Mouse (Mus musculus): ENCODE measurements at regions not wholly inside any gene's neighbourhood (a gene's known extent, or its start where the extent isn't known, plus 50 kb on each side); places are given as distances from the start of the nearest gene placed in this dataset.

- DNase-seq: peak; percentile 77 to 90
These were observed 119.0 kb upstream of the Nabp1 start for GRCm38 (mm10) chr1:51596935-51597820.

DNA sequence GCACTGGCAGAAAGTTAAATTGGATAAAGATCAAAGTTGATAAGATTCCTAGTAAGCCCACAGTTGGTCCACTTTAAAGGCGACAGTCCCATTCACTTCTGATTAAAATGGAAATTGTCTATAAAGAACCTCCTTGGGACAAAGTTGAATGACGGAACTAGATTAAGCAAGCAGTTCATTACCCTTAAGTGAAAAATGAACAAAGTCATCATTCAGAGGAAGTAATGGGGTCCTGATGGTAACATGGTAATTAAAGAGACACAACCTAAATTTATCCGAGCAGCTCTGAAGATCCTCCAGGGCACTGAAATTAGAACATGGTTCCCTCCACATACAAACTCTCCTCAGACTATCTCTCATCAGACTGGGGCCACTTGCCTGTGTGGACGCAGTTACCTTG, 116.4 kb upstream of the Nabp1 start:
- DNase-seq: no peak

DNA sequence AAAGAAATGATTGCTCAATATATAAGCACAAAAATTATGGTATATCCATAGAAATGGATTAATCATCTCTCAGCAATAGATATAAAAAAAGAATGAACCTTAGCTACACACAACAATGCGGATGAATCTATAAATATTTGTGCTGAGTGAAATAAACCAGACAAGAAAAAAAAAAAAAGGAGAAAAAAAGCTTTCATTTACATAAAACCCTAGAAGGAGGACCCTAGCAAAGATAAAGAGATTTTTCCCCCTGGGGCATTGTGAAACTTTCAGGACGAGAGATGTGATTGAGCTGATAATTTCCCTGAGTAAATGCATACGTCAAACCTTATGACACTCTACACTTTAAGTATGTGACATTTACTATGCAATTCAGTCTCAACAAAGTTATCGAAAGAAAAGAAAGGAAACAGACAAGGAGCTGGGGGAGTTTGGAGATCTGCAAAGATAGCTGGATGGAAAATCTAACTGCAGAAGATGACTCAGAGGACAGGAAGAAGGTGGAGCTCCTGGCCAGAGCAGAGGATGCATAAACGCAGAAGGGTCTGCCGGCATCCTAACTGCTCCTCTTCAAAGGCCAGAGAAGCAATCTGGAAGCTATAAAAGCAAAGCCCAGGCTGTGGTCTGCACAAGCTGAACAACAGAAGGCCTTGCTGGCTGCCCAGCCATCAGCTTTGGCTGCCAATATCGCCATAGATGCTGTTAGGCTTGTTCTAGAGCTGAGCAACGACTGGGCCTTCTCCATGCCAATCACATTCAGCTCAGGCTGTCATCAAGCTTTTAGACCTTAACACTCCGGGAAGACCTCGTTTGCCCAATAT, 115.6 kb upstream of the Nabp1 start:
- DNase-seq: no peak

- no peak for DNase-seq
These were observed 113.7 kb upstream of the Nabp1 start for GRCm38 (mm10) chr1:51591886-51592285.

DNA sequence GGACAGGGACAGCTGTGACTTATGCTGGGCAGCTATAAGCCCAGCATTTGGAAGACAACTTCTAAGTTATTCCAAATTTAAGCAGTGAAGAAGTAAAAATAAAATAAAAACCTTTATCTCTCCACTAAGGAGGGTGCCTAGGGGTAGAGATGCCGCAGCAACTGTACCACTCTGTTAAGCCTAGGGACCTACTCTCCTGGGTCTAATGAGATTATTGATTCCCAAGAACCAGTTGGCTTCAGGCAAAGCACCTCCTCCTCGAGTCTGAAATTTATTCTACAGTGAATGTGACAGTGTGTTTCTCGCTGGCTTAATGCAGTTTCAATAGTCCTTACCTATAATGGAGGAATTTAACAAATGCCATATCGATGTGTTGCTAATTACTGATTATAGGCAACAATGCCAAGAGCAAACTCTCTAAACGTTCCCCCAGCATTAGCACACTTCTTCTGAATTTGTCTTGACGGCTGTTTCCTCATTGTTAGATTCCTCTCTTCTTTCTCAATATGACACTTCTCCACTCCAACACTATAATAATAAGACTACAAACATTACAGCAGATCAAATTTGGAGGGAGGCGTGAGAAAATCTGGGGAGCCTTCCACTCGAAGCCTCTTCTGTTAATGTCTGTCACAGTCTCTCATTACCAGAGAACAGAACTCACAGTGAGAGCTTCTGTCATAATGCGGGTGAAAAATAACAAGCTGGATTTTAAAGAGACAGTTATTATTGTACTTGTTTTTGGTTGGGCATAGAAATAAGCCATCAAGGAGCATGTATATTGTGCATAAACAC, 112.6 kb upstream of the Nabp1 start:
- no peak for DNase-seq

DNA sequence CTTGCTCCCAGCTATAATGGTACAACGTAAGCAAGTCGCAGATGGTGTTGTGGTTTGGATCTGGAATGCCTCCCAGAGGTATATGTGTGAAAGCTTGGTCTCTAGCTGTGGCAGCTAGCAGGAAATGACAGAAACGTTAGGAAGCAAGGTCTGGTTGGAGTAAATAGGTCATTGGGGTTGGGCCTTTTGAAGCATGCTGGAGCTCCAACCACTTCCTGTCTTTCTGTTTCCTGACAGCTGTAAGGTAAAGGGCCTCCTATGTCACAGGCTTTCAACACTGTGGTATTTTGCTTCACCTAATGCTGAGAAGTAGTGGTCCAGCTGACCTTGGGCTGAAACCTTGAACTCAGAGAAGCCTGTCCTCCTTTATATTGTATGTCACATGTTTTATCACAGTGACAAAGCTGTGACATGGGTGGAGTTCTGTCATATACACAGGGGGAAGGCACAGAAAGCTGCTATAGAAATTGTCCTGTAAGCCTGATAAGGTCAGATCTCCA, 106.8 kb upstream of the Nabp1 start:
- DNase-seq: peak in 1 of 2 experiments; percentile 19

- DNase-seq: no peak
These were observed 105.6 kb upstream of the Nabp1 start for GRCm38 (mm10) chr1:51583871-51584270.

- DNase-seq: no peak
These were observed 101.8 kb upstream of the Nabp1 start for GRCm38 (mm10) chr1:51580074-51580473.

DNA sequence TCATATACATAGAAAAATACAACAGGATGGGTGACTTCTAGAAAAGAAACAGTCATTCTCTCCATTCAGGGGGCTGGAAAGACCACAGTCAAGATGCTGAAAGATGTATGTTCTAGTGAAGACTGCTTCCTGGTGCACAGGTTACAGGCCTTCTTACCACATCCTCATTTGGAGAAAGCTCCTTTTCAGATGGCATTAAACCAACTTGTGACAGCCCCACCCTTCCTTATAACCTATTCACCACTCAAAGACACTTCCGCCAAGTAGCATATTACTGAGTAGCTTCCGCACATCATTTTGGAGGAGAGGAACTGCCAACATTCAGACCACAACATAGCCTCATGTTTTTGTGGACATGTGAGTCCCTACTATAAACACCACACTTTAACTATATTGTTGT, 99.5 kb upstream of the Nabp1 start:
- DNase-seq: no peak

- DNase-seq: no peak
These were observed 94.3 kb upstream of the Nabp1 start for GRCm38 (mm10) chr1:51572314-51573078.

DNA sequence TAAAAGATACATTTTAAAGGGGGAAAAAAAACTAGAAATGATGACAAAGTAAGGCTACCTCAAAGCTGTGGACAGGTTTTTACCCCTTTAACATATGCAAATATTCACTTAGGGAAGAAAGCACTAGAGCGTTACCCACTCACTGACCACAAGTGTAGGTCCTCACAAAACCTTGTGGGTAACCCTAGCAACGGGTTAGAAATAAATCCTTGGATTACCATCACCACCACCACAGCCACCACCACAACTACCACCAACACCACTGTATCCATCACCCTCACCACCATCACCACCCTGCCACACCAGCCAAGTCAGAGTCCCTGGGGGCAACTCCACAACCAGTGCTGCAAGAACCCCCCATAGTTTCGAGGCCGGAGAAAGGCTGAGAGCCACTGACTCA, 91.4 kb upstream of the Nabp1 start:
- no peak for DNase-seq

- DNase-seq: no peak
These were observed 88.0 kb upstream of the Nabp1 start for GRCm38 (mm10) chr1:51566170-51566649.

- peak in 1 of 2 experiments; percentile 32 for DNase-seq
These were observed 78.4 kb upstream of the Nabp1 start for GRCm38 (mm10) chr1:51556616-51557015.

GRCm38 (mm10) chr1:51553738-51554137, 75.5 kb upstream of the Nabp1 start:
- DNase-seq: no peak

DNA sequence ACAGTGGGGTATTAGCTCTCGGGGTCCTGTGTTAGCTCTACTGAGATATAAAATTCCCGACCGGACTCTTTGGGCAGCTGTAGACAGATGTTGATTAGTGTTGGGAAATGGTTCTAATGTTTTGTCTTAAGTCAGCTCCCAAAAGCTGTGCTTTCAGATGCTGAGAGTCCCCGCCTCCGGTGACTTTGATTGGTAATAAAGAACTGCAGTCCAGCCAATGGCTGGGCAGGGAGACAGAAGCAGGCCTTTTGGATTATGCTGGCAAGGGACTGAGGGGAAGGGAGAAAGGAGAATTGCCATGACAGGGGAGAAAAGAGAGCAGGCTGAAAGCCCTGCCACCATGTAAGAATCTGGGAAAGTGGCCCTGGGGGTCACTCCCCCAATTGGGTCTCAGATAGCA, 73.4 kb upstream of the Nabp1 start:
- DNase-seq: no peak

DNA sequence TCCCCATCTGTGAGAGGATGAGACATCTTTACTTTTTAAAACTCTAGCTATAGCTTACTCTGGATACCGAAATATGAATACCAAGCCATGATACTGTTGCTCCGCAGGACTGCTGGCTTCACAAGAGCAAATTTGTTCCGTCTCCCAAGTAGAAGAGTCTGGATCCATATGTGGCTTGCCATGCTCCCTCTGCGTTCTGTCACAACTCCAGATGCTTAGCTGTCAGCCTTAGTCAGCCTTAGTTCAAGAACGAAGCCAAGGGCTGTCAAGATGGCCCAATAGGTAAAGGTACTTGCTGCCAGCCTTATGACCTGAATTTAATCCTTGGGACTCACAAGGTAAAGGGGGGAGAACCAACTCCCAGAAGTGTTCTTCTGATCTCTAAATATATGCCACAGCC, 64.6 kb upstream of the Nabp1 start:
- DNase-seq: no peak

GRCm38 (mm10) chr1:51539634-51540033, 61.4 kb upstream of the Nabp1 start:
- DNase-seq: peak in 1 of 2 experiments; percentile 36

DNA sequence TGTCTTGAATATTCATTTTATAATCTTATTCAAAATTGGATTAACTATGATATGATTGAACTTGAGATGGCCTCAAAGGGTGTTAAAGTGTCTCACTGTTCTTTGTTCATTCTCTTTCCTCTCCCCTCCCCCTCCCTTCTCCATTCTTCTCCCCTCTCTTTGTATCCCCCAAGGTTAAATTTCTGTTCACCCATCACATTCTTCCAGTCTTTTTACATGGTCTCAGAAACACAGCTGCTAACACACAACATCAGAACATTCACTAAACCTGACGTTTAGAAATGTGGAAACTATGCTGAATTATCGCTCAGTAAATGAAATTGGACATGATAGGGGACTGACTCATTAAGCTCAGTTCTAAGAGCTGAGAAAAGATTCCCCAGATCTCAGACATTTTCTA, 60.6 kb upstream of the Nabp1 start:
- no peak for DNase-seq

GRCm38 (mm10) chr1:51537765-51538360, 59.6 kb upstream of the Nabp1 start:
- DNase-seq: no peak

DNA sequence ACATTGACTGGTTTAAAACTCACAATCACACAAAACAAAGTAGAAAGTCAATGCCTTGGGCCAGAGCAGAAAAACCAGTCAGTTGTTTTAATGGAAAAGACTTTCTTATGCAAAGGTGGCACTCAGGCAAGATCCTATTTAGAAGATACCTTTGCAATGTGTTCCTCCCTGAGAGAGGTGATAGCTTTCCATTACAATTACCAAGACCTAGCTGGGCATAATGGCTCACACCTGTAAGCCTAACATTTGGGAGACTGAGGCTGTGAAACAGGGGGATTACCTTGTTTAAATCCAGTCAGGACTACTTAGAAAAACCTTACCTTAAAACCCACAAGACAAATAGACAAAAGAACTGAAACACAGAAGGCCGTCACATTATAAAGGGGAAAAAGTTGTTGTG, 57.9 kb upstream of the Nabp1 start:
- no peak for DNase-seq

DNA sequence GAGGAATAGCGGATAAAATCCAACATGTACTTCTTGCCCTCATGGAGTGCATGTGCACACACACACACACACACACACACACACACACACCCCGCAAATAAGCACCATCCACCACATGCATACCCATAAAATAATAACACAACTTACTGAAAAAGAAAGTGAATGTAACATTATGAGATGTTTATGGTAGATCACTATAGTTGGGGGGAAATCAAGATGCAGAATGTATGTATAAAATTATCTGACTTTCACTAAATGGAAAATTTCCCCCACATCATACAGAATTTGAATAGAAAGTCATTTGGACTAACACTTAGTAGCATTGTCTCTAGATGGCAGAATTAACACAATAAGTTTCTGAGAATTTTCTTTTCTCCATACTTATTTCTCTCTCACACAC, 57.2 kb upstream of the Nabp1 start:
- no peak for DNase-seq

Data from heart, adult 18-20 months (tissue).